Mouse (Mus musculus): ENCODE results near the gene Rbl1. TPM values are rescaled to one million over a fixed set of nuclear protein-coding genes. Genes with fewer than 3 reads are reported as not detected.

The Rbl1 gene
- polyA plus RNA-seq, 1 experiment: 4.1 TPM

GRCm38 (mm10) chr2:157148417-157148816, 55.9 kb downstream of the Rbl1 start:
- H3ac ChIP-seq (ENCODE audit: control insufficient read depth, insufficient read length): no peak overlapping the region
- no peak for TF ChIP-seq POLR2A (IDR thresholded peaks at IDR 0.05; ENCODE audit: insufficient read length, low read depth)
- no peak for TF ChIP-seq TCF12 (IDR thresholded peaks at IDR 0.05; ENCODE audit: insufficient read depth, poor library complexity, severe bottlenecking)
- TF ChIP-seq MAX (IDR thresholded peaks at IDR 0.05; ENCODE audit: low read depth): no peak
- TF ChIP-seq USF1 (IDR thresholded peaks at IDR 0.05; ENCODE audit: low read depth): no peak
- no peak for TF ChIP-seq TCF3 (IDR thresholded peaks at IDR 0.05; ENCODE audit: insufficient read length, low read depth)
- no peak for TF ChIP-seq CEBPB (IDR thresholded peaks at IDR 0.05; ENCODE audit: insufficient read depth, poor library complexity, severe bottlenecking)
- TF ChIP-seq POLR2AphosphoS2 (IDR thresholded peaks at IDR 0.05; ENCODE audit: insufficient read length, low read depth): no peak
- TF ChIP-seq SRF (IDR thresholded peaks at IDR 0.05; ENCODE audit: control insufficient read depth, insufficient read length, low read depth): no peak
- TF ChIP-seq E2F4 (IDR thresholded peaks at IDR 0.05; ENCODE audit: insufficient read depth): no peak
- TF ChIP-seq MYOD1 (IDR thresholded peaks at IDR 0.05; ENCODE audit: control insufficient read depth in 1 of 3, insufficient read length in 2 of 3, low read depth in 2 of 3): no peak
- TF ChIP-seq MYOG (IDR thresholded peaks at IDR 0.05; ENCODE audit: control insufficient read depth in 1 of 3, insufficient read depth in 1 of 3, insufficient read length in 2 of 3, low read depth in 2 of 3): no peak
- no peak for TF ChIP-seq REST (IDR thresholded peaks at IDR 0.05; ENCODE audit: insufficient read depth, insufficient read length)
- H3K4me2 ChIP-seq (ENCODE audit: low read depth): no peak overlapping the region
- H3K36me3 ChIP-seq (ENCODE audit: control insufficient read depth, insufficient read depth): peaks cover 5% of the 10 kb centered on the region
- H3K27me3 ChIP-seq (ENCODE audit: control insufficient read depth, insufficient read depth, insufficient read length): no peaks in the 10 kb centered on the region
- no peaks in the 10 kb centered on the region for H3K79me2 ChIP-seq (ENCODE audit: control insufficient read depth, insufficient read depth)
- no peak overlapping the region for H3K4me3 ChIP-seq

GRCm38 (mm10) chr2:157147397-157148020, 56.8 kb downstream of the Rbl1 start:
- no peaks in the 10 kb centered on the region for H3K79me2 ChIP-seq (ENCODE audit: control insufficient read depth, insufficient read depth)
- H3ac ChIP-seq (ENCODE audit: control insufficient read depth, insufficient read length): no peak overlapping the region
- H3K4me3 ChIP-seq: no peak overlapping the region
- no peaks in the 10 kb centered on the region for H3K27me3 ChIP-seq (ENCODE audit: control insufficient read depth, insufficient read depth, insufficient read length)
- no peak overlapping the region for H3K4me2 ChIP-seq (ENCODE audit: low read depth)
- H3K36me3 ChIP-seq (ENCODE audit: control insufficient read depth, insufficient read depth): peaks cover 5% of the 10 kb centered on the region
- TF ChIP-seq CEBPB (IDR thresholded peaks at IDR 0.05; ENCODE audit: insufficient read depth, poor library complexity, severe bottlenecking) (0 out of 2 replicates have a peak, but pooled peaks have one; percentile 1), USF1 (IDR thresholded peaks at IDR 0.05; ENCODE audit: low read depth) (no peak)

DNA sequence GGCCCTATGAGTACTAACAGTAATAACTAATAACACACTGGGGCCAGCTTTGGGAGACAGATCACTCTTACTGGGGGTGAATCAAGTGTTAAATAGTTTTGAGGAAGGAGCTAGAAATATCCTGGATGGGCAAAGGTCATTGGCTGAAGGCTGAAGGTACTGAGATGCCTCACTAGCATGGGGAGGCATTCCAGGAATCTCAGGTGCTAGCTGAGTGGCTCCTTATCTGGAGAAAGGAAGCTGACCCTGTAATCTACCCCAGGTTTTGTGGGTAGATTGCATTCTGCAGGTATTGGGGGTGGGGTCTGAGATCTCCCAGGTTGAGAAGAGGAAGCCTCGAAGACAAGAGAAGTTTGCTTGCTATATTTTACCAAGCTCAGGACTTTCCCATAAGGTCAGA, 59.2 kb downstream of the Rbl1 start:
- H3K27me3 ChIP-seq (ENCODE audit: control insufficient read depth, insufficient read depth, insufficient read length): no peaks in the 10 kb centered on the region
- H3ac ChIP-seq (ENCODE audit: control insufficient read depth, insufficient read length): no peak overlapping the region
- no peak overlapping the region for H3K4me3 ChIP-seq
- no peak overlapping the region for H3K4me2 ChIP-seq (ENCODE audit: low read depth)
- peaks cover 5% of the 10 kb centered on the region for H3K36me3 ChIP-seq (ENCODE audit: control insufficient read depth, insufficient read depth)
- no peaks in the 10 kb centered on the region for H3K79me2 ChIP-seq (ENCODE audit: control insufficient read depth, insufficient read depth)
- TF ChIP-seq E2F4 (IDR thresholded peaks at IDR 0.05; ENCODE audit: insufficient read depth) (no peak), TCF12 (IDR thresholded peaks at IDR 0.05; ENCODE audit: insufficient read depth, poor library complexity, severe bottlenecking) (no peak), MYOG (IDR thresholded peaks at IDR 0.05; ENCODE audit: control insufficient read depth in 1 of 3, insufficient read depth in 1 of 3, insufficient read length in 2 of 3, low read depth in 2 of 3) (no peak), REST (IDR thresholded peaks at IDR 0.05; ENCODE audit: insufficient read depth, insufficient read length) (no peak), MAX (IDR thresholded peaks at IDR 0.05; ENCODE audit: low read depth) (no peak), MYOD1 (IDR thresholded peaks at IDR 0.05; ENCODE audit: control insufficient read depth in 1 of 3, insufficient read length in 2 of 3, low read depth in 2 of 3) (no peak), TCF3 (IDR thresholded peaks at IDR 0.05; ENCODE audit: insufficient read length, low read depth) (no peak), SRF (IDR thresholded peaks at IDR 0.05; ENCODE audit: control insufficient read depth, insufficient read length, low read depth) (no peak), USF1 (IDR thresholded peaks at IDR 0.05; ENCODE audit: low read depth) (no peak), CEBPB (IDR thresholded peaks at IDR 0.05; ENCODE audit: insufficient read depth, poor library complexity, severe bottlenecking) (no peak), POLR2AphosphoS2 (IDR thresholded peaks at IDR 0.05; ENCODE audit: insufficient read length, low read depth) (no peak), POLR2A (IDR thresholded peaks at IDR 0.05; ENCODE audit: insufficient read length, low read depth) (no peak)

DNA sequence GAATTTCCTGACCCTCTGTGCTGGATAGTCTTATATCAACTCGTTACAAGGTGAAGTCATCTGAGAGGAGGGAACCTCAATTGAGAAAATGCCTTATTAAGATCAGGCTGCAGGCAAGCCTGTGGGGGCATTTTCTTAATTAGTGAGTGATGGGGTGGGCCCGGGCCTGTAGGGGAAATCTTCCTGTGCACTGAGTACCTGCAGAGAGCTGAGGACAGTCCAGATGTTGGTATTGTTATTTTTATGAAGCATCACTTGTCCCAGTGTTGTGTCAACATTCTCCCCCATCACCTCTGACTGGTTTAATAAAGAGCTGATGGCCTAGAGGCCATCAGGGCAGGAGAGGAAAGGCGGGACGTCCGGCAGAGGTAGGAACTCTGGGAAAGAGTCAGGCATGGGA, 60.2 kb downstream of the Rbl1 start:
- no peak overlapping the region for H3K4me3 ChIP-seq
- H3K79me2 ChIP-seq (ENCODE audit: control insufficient read depth, insufficient read depth): no peaks in the 10 kb centered on the region
- no peak overlapping the region for H3K4me2 ChIP-seq (ENCODE audit: low read depth)
- H3K36me3 ChIP-seq (ENCODE audit: control insufficient read depth, insufficient read depth): peaks cover 5% of the 10 kb centered on the region
- H3K27me3 ChIP-seq (ENCODE audit: control insufficient read depth, insufficient read depth, insufficient read length): no peaks in the 10 kb centered on the region
- TF ChIP-seq POLR2AphosphoS2 (IDR thresholded peaks at IDR 0.05; ENCODE audit: insufficient read length, low read depth): no peak
- no peak for TF ChIP-seq TCF3 (IDR thresholded peaks at IDR 0.05; ENCODE audit: insufficient read length, low read depth)
- TF ChIP-seq E2F4 (IDR thresholded peaks at IDR 0.05; ENCODE audit: insufficient read depth): no peak
- TF ChIP-seq USF1 (IDR thresholded peaks at IDR 0.05; ENCODE audit: low read depth): no peak
- TF ChIP-seq CEBPB (IDR thresholded peaks at IDR 0.05; ENCODE audit: insufficient read depth, poor library complexity, severe bottlenecking): no peak
- no peak for TF ChIP-seq REST (IDR thresholded peaks at IDR 0.05; ENCODE audit: insufficient read depth, insufficient read length)
- TF ChIP-seq MYOG (IDR thresholded peaks at IDR 0.05; ENCODE audit: control insufficient read depth in 1 of 3, insufficient read depth in 1 of 3, insufficient read length in 2 of 3, low read depth in 2 of 3): no peak
- no peak for TF ChIP-seq MAX (IDR thresholded peaks at IDR 0.05; ENCODE audit: low read depth)
- no peak for TF ChIP-seq POLR2A (IDR thresholded peaks at IDR 0.05; ENCODE audit: insufficient read length, low read depth)
- TF ChIP-seq MYOD1 (IDR thresholded peaks at IDR 0.05; ENCODE audit: control insufficient read depth in 1 of 3, insufficient read length in 2 of 3, low read depth in 2 of 3): no peak
- no peak for TF ChIP-seq SRF (IDR thresholded peaks at IDR 0.05; ENCODE audit: control insufficient read depth, insufficient read length, low read depth)
- TF ChIP-seq TCF12 (IDR thresholded peaks at IDR 0.05; ENCODE audit: insufficient read depth, poor library complexity, severe bottlenecking): no peak
- H3ac ChIP-seq (ENCODE audit: control insufficient read depth, insufficient read length): no peak overlapping the region

- Histone ChIP-seq H3ac (ENCODE audit: control insufficient read depth, insufficient read length) (no peak overlapping the region), H3K79me2 (ENCODE audit: control insufficient read depth, insufficient read depth) (no peaks in the 10 kb centered on the region), H3K4me3 (no peak overlapping the region), H3K27me3 (ENCODE audit: control insufficient read depth, insufficient read depth, insufficient read length) (no peaks in the 10 kb centered on the region), H3K4me2 (ENCODE audit: low read depth) (no peak overlapping the region), H3K36me3 (ENCODE audit: control insufficient read depth, insufficient read depth) (peaks cover under 1% of the 10 kb centered on the region)
- TF ChIP-seq SRF (IDR thresholded peaks at IDR 0.05; ENCODE audit: control insufficient read depth, insufficient read length, low read depth) (no peak), E2F4 (IDR thresholded peaks at IDR 0.05; ENCODE audit: insufficient read depth) (no peak), POLR2A (IDR thresholded peaks at IDR 0.05; ENCODE audit: insufficient read length, low read depth) (no peak), MAX (IDR thresholded peaks at IDR 0.05; ENCODE audit: low read depth) (no peak), POLR2AphosphoS2 (IDR thresholded peaks at IDR 0.05; ENCODE audit: insufficient read length, low read depth) (no peak), CEBPB (IDR thresholded peaks at IDR 0.05; ENCODE audit: insufficient read depth, poor library complexity, severe bottlenecking) (no peak), MYOD1 (IDR thresholded peaks at IDR 0.05; ENCODE audit: control insufficient read depth in 1 of 3, insufficient read length in 2 of 3, low read depth in 2 of 3) (no peak), TCF12 (IDR thresholded peaks at IDR 0.05; ENCODE audit: insufficient read depth, poor library complexity, severe bottlenecking) (no peak), USF1 (IDR thresholded peaks at IDR 0.05; ENCODE audit: low read depth) (no peak), MYOG (IDR thresholded peaks at IDR 0.05; ENCODE audit: control insufficient read depth in 1 of 3, insufficient read depth in 1 of 3, insufficient read length in 2 of 3, low read depth in 2 of 3) (no peak), REST (IDR thresholded peaks at IDR 0.05; ENCODE audit: insufficient read depth, insufficient read length) (no peak), TCF3 (IDR thresholded peaks at IDR 0.05; ENCODE audit: insufficient read length, low read depth) (no peak)
These were observed 62.4 kb downstream of the Rbl1 start for GRCm38 (mm10) chr2:157141962-157142361.

All from myocyte (in vitro differentiated cells).